Mouse (Mus musculus) adrenal gland, adult (tissue): ENCODE results near the gene Cers4.

Experiments used
- DNase-seq, 2 experiments: peaks; one replicate each; pipeline ENCODE4 v3.0.0; 2022 to 2023; ENCODE audit warnings: low spot score in 1 of 2; ENCODE audit not compliant: inconsistent age in 2 of 2

Cers4 gene

GRCm38 (mm10) chr8:4492851-4493685 is at the start of gene Cers4:
Gene Cers4 (plus strand): TSS chr8:4493026.
- DNase-seq, result peak; percentile 92 to 96

DNA sequence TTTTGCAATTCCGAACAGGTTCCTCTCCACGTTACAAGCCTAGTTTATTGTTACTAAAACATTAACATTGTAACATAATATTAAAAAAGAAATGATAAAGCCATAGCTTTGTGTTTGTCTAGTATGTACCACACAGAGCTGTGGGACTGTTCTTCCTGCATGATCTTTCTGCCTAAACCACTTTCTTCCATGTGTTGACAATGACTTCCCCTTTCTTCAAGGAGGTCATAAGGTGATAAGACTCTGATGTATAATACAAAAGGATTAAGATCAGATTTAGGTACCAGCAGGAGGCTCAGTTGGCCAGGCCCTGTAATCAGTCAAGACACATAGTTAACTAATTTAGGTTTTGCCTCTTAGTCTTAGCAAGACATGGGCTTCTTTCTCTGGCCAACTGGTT is 34.7 kb upstream of the Cers4 start:
- no peak for DNase-seq

DNA sequence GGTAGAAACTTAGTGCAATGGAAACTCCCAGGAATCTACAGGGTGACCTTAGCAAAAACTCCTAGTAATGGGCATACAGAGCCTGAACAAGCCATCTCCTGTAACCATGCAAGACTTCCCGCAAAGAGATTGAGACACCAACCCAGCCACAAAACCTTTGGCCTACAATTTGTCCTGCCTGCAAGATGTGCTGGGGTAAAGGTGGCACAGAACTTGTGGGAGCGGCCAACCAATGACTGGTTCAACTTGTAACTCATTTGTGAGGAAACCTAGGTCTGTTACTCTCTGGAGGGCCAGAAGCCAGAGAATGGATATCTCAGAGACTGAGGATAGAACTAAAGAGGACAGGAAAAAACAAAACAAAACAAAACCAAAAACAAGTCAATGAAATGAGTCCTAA is 29.8 kb upstream of the Cers4 start:
- DNase-seq, result no peak

- DNase-seq, result no peak
Observed at GRCm38 (mm10) chr8:4474419-4475187, 18.2 kb upstream of the Cers4 start.

GRCm38 (mm10) chr8:4481154-4481553 is 11.7 kb upstream of the Cers4 start:
- DNase-seq, result no peak

- DNase-seq, result no peak
Observed at GRCm38 (mm10) chr8:4481586-4481985, 11.2 kb upstream of the Cers4 start.

GRCm38 (mm10) chr8:4482501-4482900 is 10.3 kb upstream of the Cers4 start:
- no peak for DNase-seq

GRCm38 (mm10) chr8:4483330-4483729 is 9.5 kb upstream of the Cers4 start:
- DNase-seq, result no peak

DNA sequence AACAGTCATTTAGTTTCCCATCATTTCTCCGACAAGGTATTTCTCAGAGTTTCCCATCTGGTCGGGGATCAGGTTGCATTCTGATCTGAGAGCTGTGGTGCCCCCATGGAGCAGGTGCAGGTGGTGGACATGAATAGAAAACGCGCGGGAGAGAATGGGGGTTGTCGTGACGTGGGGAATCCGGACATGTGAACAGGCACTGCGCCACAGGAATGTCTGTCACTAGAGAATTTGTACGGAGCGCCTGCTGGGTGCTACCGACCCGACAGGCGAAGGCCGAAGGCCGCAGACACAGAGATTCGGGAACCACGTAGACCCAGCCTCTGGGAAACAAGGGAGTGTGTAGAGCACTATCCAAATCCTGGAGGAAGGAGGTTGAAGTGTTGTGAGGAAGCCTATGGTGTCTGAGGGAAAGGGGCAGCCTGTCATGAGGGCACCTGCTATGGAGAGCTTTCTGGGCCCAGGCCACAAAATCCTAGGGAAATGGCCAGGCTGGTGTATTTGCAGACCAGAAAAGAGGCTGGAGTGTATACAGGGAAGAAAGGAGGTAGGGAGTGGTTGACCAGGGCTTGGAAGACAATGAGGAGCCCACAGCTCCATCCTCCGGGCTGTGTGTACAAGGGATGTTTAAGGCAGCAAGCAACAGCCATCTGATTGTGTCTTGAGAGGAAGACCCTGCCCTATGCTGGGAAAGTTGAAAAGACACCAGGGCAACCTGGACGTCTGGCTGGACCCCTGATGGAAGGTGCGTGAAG is 1.0 kb downstream of the Cers4 start:
- DNase-seq, result peak; percentile 64 to 87

GRCm38 (mm10) chr8:4495976-4496375 is 3.1 kb downstream of the Cers4 start:
- DNase-seq, result no peak

DNA sequence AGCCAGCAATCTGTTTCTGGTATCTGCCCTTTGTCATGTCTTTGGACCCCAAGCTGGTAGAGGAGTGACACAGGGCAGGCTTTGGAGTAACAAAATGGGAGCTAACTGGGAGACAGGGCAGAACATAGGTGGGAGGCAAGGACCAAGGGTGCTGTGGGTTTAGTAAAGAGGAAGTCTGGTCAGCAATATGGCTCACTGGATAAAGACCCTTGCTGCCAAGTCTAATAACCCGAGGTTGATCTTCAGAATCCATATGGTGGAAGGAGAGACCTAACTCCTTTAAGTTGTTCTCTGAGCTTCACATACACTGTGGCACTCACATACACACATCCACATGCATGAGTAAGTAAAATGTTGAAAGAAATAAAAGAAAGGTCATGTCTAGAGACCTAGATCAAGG is 4.8 kb downstream of the Cers4 start:
- no peak for DNase-seq

DNA sequence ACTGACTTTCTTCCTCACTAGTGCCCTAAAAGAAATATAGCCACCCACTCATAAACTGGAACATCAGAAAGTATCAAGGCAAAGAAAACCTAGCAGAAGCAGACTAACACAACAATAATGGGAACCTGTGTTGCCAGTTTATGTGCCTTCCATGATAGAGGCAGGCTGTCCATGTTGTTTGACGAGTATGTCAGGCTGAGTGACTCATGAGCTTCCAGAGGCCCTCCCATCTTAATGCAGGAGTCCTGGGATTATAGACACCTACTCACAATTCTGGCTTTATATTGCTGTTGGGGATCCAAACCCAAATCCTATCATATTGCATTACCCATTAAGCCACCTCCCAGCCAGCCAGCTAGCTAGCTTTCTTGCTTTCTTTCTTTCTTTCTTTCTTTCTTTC is 12.5 kb downstream of the Cers4 start:
- DNase-seq, result no peak

- no peak for DNase-seq
Observed at GRCm38 (mm10) chr8:4507527-4507926, 14.7 kb downstream of the Cers4 start.

GRCm38 (mm10) chr8:4510824-4511223 is 18.0 kb downstream of the Cers4 start:
- peak in 1 of 2 experiments; percentile 40 for DNase-seq

- no peak for DNase-seq
Observed at GRCm38 (mm10) chr8:4511429-4512115, 18.7 kb downstream of the Cers4 start.

GRCm38 (mm10) chr8:4512116-4512495 is 19.3 kb downstream of the Cers4 start:
- DNase-seq, result peak; percentile 47 to 75

DNA sequence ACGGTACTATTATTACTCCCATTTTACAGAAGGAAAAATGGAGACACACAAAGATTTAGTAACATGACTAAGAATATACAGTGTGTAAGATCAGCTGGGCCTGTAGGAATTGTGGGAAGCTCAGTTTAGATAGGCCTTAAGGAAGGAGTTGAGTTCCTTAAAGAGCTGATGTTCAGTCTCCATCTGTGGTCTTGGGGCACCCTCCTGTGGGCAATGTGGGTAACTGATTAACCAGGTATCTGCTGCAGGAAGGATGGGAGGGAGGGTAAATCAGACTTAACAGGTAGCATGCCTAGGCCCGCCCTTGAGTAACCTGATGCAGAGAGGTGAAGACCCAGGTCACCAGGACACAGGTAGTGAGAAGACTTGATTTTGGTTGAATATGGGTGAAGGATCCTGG is 23.3 kb downstream of the Cers4 start:
- DNase-seq, result peak; percentile 34 to 78

- no peak for DNase-seq
Observed at GRCm38 (mm10) chr8:4521472-4521871, 28.6 kb downstream of the Cers4 start.

GRCm38 (mm10) chr8:4523525-4523924 is 30.7 kb downstream of the Cers4 start:
- DNase-seq, result no peak
